Mouse (Mus musculus): ENCODE measurements around the gene Large2. TPM values are rescaled to one million over a fixed set of nuclear protein-coding genes. Genes with fewer than 3 reads are reported as not detected.

The Large2 gene
- polyA plus RNA-seq (2012) = 1.2 and 3.3 TPM in 2 replicates

GRCm38 (mm10) chr2:92374514-92374913 is at the start of gene Large2, which contains the start of gene Pex16:
Large2 (minus strand) TSS chr2:92374869.
Pex16 (plus strand) TSS chr2:92374676.

DNA sequence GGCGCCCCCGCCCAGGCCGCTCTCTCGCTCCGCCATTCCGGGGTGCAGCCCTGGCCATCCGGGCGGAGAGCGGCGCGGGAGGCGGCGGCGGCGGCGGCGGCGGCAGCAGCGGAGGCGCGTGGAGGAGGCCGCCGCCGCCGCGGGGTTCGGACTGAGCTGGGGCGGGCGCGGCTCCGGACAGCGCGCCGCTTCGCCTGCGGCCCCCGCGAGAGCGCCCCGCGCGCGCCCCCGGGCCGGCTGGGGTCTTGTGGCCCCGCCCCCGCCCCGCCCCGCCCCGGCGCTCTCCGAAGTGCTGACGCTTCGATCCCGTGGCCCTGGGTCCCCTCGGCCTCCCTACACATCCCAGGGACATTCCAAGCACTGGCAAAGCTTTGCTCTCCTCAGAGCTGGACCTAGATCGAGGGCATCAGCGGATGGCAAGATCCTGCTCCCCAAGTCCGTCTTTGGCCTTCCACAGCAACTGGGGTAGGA is 26.5 kb upstream of the Large2 start, which contains the start of gene Mapk8ip1:
Mapk8ip1 (minus strand) TSS at position 173 of the 471 bp plus-strand sequence.

DNA sequence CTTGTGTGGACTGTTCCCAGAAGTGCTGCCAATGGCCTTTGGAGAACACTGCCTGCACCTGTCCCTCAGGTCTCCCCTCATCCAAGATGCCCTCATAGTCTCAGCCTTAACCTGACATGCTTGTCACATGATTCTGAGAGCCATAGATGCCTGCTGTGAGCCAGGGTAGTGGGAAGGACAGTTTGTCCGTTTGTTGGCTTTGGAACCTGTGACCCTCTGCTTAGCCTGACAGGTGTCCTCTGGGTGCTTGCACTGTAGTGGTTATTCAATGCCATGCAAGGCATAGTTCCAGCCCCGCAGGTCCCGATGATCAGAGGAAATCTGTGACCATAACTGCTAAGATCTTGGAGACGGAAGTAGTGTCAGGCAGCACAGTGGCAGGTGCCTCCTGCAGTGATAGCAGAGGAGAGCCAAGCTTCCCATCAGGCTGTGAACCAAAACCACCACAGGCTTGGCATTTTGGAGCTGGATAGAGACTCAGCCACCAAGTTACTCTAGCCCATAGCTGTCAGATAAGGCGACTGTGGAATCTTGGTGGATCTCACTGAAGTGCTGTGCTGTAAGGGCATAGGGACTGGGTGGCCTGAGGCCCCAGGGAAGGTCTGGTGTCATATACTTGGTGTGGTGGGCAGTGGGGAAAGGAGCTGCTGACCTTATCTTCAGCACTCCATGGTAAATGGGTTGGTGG is 7.4 kb upstream of the Large2 start, which contains the start of gene 1700029I15Rik:
1700029I15Rik (plus strand) TSS at position 638 of the 688 bp plus-strand sequence.

Other genes with a start within 250 kb of the Large2 start
- gene Pex16, start 193 bp downstream of the Large2 start, polyA plus RNA-seq (2012) = 26.6 and 28.5 TPM in 2 replicates
- 3.7 and 6.0 TPM in 2 replicates for gene 1700029I15Rik, start 7.7 kb upstream of the Large2 start, polyA plus RNA-seq (2012)
- gene Mapk8ip1, start 26.4 kb upstream of the Large2 start, polyA plus RNA-seq (2012) = 0.20 and 0.93 TPM in 2 replicates
- gene Cry2, start 59.2 kb upstream of the Large2 start, polyA plus RNA-seq (2012) = 14.1 and 21.0 TPM in 2 replicates
- gene Slc35c1, start 85.7 kb upstream of the Large2 start, polyA plus RNA-seq (2012) = 40.9 and 53.0 TPM in 2 replicates
- gene Chst1, start 224.8 kb upstream of the Large2 start, polyA plus RNA-seq (2012) = 0.89 and 1.1 TPM in 2 replicates

Measured in megakaryocyte-erythroid progenitor cell, adult 5 weeks (primary cell).